Mouse (Mus musculus): ENCODE measurements around the gene Tmem160. TPM values are rescaled to one million over a fixed set of nuclear protein-coding genes. Genes with fewer than 3 reads are reported as not detected.

Gene Tmem160
- total RNA-seq (2023): 10 to 100 TPM; 39.2 to 41.6 TPM

DNA sequence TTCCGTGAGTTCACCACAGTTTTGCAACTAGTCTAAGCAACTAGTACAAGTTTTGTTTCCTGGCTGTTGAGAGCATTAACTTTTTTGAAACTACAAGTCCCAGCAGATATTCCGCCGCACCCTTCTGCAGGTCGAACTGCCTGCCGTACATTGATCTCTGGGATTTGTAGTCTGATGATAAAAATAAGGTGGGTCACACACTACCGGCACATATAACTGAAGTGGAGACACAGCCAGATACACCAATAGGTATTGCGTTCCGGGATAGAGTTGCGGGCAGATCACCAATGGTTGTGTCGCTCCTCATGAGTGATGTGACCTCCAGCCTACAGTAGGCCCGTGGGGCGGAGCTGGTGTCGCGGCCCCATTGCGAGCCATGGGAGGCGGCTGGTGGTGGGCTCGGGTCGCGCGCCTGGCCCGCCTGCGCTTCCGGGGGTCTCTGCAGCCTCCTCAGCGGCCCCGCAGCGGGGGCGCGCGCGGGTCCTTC lies at the start of gene Tmem160:
TSS of gene Tmem160 (plus strand) at position 193 of the 487 bp plus-strand sequence.

DNA sequence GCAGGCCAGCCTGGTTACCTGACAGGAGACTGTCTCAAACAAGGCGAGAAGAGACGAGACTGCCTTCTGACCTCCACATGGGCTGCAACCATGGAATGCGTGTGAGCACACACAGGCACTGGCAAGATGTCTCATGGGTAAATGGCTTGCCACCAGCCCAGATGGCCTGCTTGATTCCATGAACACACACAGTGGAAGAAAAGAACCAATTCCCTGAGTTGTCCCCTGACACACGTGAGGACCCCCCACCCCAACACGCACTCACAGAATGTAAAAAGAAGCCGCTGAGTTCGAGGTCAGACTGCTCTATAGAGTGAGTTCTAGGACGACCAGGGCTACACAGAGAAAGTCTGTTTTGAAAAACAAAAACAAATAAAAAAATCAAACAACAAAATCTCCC lies 25.0 kb downstream of the Tmem160 start, which contains the start of gene Npas1:
TSS of gene Npas1 (minus strand) at position 101 of the 400 bp plus-strand sequence.

Other genes with a start within 250 kb of the Tmem160 start
- 10 to 100 TPM; 49.7 to 55.6 TPM for gene Dhx34, start 230.7 kb upstream of the Tmem160 start, total RNA-seq (2023)
- 1 to 10 TPM; 2.6 to 4.1 TPM for gene C5ar2, start 208.6 kb upstream of the Tmem160 start, total RNA-seq (2023)
- gene C5ar1, start 193.2 kb upstream of the Tmem160 start, total RNA-seq (2023): under 1 TPM in 1 of 2 experiments, not detected in 1; 0.32 TPM
- 10 to 100 TPM; 28.1 to 30.6 TPM for gene Inafm1, start 179.2 kb upstream of the Tmem160 start, total RNA-seq (2023)
- 100 to 1,000 TPM; 323 to 369 TPM for gene Ccdc9, start 166.0 kb upstream of the Tmem160 start, total RNA-seq (2023)
- 1 to 10 TPM; 3.6 to 5.9 TPM for gene Bbc3, start 144.4 kb upstream of the Tmem160 start, total RNA-seq (2023)
- 10 to 100 TPM; 57.8 to 58.5 TPM for gene Sae1, start 65.0 kb upstream of the Tmem160 start, total RNA-seq (2023)
- gene Zc3h4, start 51.9 kb upstream of the Tmem160 start, total RNA-seq (2023): 100 to 1,000 TPM in 1 of 2 experiments, 10 to 100 TPM in 1; 90.6 to 108 TPM
- gene Npas1, start 24.9 kb downstream of the Tmem160 start, total RNA-seq (2023): not detected
- gene Arhgap35, start 162.2 kb downstream of the Tmem160 start, total RNA-seq (2023): 10 to 100 TPM; 22.5 to 23.6 TPM
- gene Ceacam15, start 222.9 kb downstream of the Tmem160 start, total RNA-seq (2023): not detected

Data from B cell, adult 67 days (primary cell).